Mouse (Mus musculus) liver, adult 2 months (tissue): ENCODE measurements around the gene Gm2000.

Experiments used
- CTCF ChIP-seq: fragments of 200-500 bp; IDR thresholded peaks from 2 replicates; pipeline ENCODE4 v1.5.1; 2011; ENCODE audit warnings: low read depth, low read length, control low read depth
- POLR2A ChIP-seq: fragments of 200-500 bp; IDR thresholded peaks from 2 replicates; pipeline ENCODE4 v1.6.1; 2011; ENCODE audit warnings: low read length, control low read depth; ENCODE audit not compliant: insufficient read depth; ENCODE audit errors: extremely low read depth

DNA sequence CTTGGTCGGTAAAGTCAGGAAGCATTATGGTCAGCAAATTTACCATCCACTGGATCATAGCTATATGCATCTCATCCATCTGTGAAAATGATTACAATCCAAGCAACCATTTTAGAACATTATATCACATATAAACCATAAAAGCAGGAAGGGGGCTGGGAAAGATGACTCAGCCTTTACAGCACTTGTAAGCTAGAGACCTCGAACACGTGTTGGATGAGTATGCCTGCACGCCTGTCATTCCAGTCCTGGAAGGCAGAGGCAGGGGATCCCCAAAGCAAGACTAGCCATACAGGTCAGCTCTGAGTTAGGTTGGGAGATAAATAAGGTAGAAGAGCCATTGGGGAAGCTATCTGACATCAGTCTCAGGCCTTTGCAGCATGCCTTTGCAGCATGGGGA, 16.8 kb upstream of the Gm2000 start:
- TF ChIP-seq CTCF (no peak), POLR2A (no peak)
